Mouse (Mus musculus): ENCODE measurements at regions not wholly inside any gene's neighbourhood (a gene's known extent, or its start where the extent isn't known, plus 50 kb on each side); places are given as distances from the start of the nearest gene placed in this dataset.

GRCm38 (mm10) chr15:52783940-52784339, 1100.8 kb upstream of the Gm7489 start:
- in situ Hi-C loops (cut with MboI, MseI) = no loop called here

DNA sequence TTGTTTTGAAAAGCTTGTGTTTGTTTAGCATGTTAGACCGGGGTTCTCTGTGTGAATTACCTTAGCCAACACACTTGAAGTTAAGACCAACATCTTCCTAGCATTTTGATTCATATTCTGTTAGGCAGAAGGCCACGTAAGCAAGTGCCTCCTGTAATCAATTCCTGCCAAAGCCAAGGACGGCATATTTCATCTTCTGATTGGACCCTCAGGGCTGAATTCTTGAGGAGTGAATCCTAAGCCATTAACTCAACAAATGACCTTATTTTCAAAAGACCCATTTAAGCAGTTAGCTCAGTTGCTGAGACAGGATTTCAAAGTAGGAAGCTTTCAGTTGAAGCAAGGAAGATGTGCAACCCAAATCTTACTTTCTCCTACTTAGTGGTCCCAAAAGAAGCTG, 1099.5 kb upstream of the Gm7489 start:
- in situ Hi-C loops (cut with MboI, MseI) = no loop called here

DNA sequence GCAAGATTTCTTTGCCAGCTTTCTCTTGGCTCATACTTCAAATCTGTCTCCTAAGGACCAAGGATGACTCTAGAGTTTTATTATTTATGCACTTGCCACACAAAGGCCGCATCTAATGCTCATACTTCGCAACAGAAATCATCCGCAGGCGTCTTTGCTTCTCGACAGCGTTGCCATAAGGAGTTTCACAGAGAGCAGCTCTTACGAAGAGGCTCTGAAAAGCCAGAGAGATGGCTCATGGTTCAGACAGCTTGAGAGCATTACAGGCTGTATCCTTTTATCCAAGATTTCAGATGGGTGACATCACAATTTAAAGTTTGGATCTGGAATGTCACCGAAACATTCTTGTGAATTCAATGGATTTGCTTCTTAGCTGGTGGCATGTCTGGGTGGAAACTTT, 1098.7 kb upstream of the Gm7489 start:
- in situ Hi-C loops (cut with MboI, MseI) = no loop called here

GRCm38 (mm10) chr15:52805479-52806199, 1079.1 kb upstream of the Gm7489 start:
- in situ Hi-C loops (cut with MboI, MseI) = loop anchor here (5.0 kb wide), 1 partner anchor 517 kb away; no protein-coding TSS in a partner anchor

DNA sequence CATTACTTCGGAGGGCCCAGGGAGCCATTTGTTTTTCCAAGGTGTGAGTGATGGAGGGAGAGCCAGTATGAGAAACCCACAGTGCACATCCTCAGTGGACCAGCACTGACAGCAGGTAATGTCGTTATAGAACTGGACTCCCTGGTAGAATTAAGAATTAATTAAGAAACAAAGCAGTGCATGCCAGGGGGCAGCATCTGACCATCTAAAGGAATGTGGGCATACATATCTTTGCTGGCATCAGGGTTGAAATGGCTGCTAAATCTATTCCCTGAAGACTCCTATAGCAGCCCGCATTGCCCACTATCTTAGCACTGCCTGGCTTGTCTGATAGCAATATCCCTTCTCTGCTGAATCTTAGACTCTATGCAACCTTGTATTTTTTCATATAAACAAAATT, 1076.1 kb upstream of the Gm7489 start:
- in situ Hi-C loops (cut with MboI, MseI) = loop anchor here (5.0 kb wide), 1 partner anchor 514 kb away; no protein-coding TSS in a partner anchor

DNA sequence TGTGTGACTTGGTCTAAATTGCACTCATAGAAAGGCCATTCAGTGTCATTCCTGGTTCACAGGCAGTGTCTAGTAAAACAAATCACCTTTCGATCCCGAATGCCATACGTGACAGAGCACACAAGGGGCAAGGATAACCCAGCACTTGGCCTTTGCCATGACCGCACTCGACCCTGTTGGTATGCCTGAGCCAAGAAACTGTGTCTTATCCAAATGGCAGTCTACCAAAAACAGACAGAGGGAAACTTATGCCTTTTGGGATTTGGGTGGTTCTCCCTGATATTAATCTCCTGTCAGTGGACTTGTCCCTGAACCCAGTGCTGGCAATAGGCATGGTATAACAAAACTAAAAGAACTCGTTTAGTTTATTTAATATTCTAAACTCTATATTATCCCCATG, 1063.9 kb upstream of the Gm7489 start:
- in situ Hi-C loops (cut with MboI, MseI) = no loop called here

DNA sequence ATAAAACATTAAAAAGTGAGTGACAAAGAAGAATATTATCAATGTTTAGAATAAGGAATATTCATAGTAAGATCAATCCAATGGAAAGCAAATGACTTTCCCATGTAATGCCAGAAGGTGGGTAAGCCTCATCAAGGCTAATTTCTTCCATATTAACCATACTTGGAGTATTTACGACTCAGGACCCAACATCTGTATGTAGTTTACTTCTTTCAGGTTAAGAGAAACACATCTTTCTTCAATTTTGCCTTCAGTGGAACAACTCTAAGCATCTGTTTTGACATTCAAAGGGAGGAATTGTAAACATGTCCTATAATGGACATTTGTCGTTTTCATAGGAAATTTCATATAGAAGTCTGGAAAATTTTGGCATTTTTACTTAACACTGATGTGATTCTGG, 1047.8 kb upstream of the Gm7489 start:
- in situ Hi-C loops (cut with MboI, MseI) = no loop called here

- in situ Hi-C loops (cut with MboI, MseI) = no loop called here
These were observed 1036.6 kb upstream of the Gm7489 start for GRCm38 (mm10) chr15:52848132-52848531.

- in situ Hi-C loops (cut with MboI, MseI) = no loop called here
These were observed 1026.0 kb upstream of the Gm7489 start for GRCm38 (mm10) chr15:52858682-52859081.

DNA sequence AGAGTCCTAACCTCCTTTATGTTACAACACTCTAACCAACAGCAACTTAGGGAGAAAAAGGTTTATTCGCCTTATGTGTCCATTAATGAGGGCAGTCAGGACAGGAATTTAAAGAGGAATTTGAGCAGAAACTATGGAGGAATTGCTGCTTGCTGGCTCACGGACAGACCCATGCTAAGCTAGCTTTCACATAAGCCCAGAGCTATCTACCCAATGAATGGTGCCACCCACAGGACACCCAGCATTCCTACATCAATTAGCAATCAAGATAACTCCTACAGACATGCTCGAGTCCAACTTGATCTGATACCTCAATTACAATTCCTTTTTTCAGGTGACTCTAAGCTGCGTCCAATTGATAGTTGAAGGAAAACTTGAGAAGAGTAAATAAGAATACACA, 1021.2 kb upstream of the Gm7489 start:
- in situ Hi-C loops (cut with MboI, MseI) = no loop called here

GRCm38 (mm10) chr15:52892244-52892950, 992.3 kb upstream of the Gm7489 start:
- in situ Hi-C loops (cut with MboI, MseI) = no loop called here

DNA sequence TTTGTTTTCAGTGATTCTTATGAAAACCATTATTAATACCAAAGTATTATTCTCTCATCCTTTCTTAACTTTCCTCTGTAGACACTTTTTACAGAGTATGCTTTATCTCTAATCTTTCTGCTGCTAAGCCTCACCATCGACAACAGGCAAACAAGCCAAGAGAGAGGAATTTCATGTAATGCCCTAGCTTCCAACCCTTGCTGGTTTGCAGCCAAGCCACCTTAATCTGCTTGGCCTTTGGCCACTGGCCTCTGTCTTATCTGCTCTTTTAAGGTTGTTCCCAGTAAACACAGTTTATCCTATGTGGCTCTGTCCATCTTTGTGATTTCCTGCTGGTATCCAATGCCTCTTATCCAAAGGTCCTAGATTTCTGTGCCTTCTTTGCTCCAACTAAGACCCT, 986.6 kb upstream of the Gm7489 start:
- in situ Hi-C loops (cut with MboI, MseI) = no loop called here

DNA sequence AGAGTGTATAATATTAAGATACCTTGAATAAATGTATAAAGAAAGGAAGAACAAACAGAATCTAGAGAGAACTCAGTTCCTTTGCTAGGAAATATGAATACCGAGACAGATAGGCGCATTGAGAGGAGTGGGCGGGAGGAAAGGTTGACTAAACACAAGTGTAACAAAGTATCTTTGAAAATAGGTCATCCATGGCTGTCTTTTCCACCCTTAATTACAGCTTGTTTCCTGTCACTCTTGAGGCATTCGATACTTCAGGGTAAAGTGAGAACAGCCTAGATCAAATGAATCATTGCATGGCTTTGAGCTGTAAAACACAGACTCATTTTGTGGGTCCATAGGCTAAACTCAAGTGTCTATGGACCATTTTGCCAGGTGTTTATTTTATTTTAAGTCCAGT, 985.3 kb upstream of the Gm7489 start:
- in situ Hi-C loops (cut with MboI, MseI) = no loop called here

- in situ Hi-C loops (cut with MboI, MseI) = no loop called here
These were observed 984.9 kb upstream of the Gm7489 start for GRCm38 (mm10) chr15:52899822-52900221.

DNA sequence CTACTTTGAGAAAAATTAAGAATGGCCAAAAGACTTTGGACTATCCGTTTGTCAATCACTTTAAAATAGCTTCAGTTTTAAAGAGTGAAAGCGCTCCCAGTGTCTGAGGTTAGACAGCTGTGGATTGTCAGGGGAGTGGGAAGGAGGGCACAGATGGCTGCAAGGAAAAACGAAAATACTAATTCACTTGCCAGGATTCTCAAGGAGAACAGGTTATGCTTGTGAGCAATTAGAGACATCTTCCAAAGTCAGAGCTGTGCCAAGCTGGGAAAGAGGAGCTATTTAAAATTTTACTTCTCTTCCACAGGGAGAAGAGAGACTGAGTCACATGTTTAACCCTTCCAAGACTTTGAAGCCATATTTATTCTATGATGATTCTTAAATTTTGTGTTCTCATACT, 979.5 kb upstream of the Gm7489 start:
- in situ Hi-C loops (cut with MboI, MseI) = no loop called here

- in situ Hi-C loops (cut with MboI, MseI) = no loop called here
These were observed 977.5 kb upstream of the Gm7489 start for GRCm38 (mm10) chr15:52907217-52907616.

- in situ Hi-C loops (cut with MboI, MseI) = no loop called here
These were observed 962.4 kb upstream of the Gm7489 start for GRCm38 (mm10) chr15:52922277-52922676.

DNA sequence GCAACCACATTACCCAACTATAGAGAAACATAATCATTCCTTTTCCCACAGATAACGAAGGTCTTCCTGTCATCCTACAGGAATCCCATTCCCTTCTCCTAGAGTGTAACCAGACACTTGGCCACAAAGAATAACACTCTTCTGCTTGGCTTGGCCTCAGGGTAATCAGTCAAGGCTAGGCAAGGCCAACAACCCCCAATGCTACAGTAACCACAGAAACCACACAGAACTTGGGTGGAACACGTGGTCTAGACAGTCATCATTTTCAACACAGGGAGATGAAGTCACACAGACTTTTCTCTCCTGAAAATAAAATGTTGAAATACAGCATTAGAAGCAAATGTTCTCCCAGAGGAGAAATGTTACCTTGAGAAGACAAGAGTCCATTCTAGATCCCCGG, 956.3 kb upstream of the Gm7489 start:
- in situ Hi-C loops (cut with MboI, MseI) = no loop called here

GRCm38 (mm10) chr15:52937138-52937537, 947.6 kb upstream of the Gm7489 start:
- in situ Hi-C loops (cut with MboI, MseI) = no loop called here

GRCm38 (mm10) chr15:52944592-52944991, 940.1 kb upstream of the Gm7489 start:
- in situ Hi-C loops (cut with MboI, MseI) = no loop called here

GRCm38 (mm10) chr15:52948196-52948595, 936.5 kb upstream of the Gm7489 start:
- in situ Hi-C loops (cut with MboI, MseI) = no loop called here

- in situ Hi-C loops (cut with MboI, MseI) = no loop called here
These were observed 931.2 kb upstream of the Gm7489 start for GRCm38 (mm10) chr15:52953480-52953879.
